Mouse (Mus musculus) heart, postnatal 14 days (tissue): Measurements from ENCODE around the gene Smc2. TPM values are rescaled to one million over a fixed set of nuclear protein-coding genes. Genes with fewer than 3 reads are reported as not detected.
"Not testable (repeated sequence)": the region's sequence is repeated elsewhere in the genome, so short reads cannot be mapped to it uniquely, and the experiment has no call there.

Source experiments
- DNase-seq, 2 experiments: peaks; one replicate each; pipeline ENCODE4 v3.0.0; 2021 to 2022
- intact Hi-C: fragments of 180-260 bp; cut with DNase I; formaldehyde crosslinking; loops from one replicate; pipeline ENCODE4 v1.15.1; 2025
- long read RNA-seq, 2 experiments: library from polyadenylated mRNA; stranded (forward); transcript quantifications; one replicate each; pipeline ENCODE4 v2.0.0; 2021
- total RNA-seq, 2 experiments: library from RNA; stranded (reverse); gene quantifications; 2 replicates each; pipeline ENCODE4 v1.2.3; 2021

Smc2 gene
- 10 to 100 TPM in 1 of 2 experiments, 1 to 10 TPM in 1; 5.7 to 10.3 TPM for total RNA-seq
- long read RNA-seq, experiment 1, full-length matches to known transcripts: 4 of 5 reads
- long read RNA-seq, experiment 1, partial matches to known transcripts: 1 of 5 reads
- long read RNA-seq, experiment 1, other reads (novel, unspliced or antisense): 0 of 5 reads
- long read RNA-seq, experiment 2, full-length matches to known transcripts: 2 of 4 reads
- long read RNA-seq, experiment 2, partial matches to known transcripts: 1 of 4 reads
- long read RNA-seq, experiment 2, other reads (novel, unspliced or antisense): 1 of 4 reads

- intact Hi-C loops: no loop called here
- DNase-seq: peak; percentile 96 to 97
These were observed at the start of gene Smc2 for GRCm38 (mm10) chr4:52438886-52439664. TSS of gene Smc2 (plus strand) at chr4:52439243.

- no peak for DNase-seq
- intact Hi-C loops: no loop called here
These were observed 27.5 kb upstream of the Smc2 start for GRCm38 (mm10) chr4:52411587-52411986.

GRCm38 (mm10) chr4:52423653-52424052 lies 15.4 kb upstream of the Smc2 start:
- intact Hi-C loops: no loop called here
- DNase-seq: no peak

- intact Hi-C loops: no loop called here
- peak in 1 of 2 experiments; percentile 8 for DNase-seq
These were observed 9.5 kb upstream of the Smc2 start for GRCm38 (mm10) chr4:52429310-52430198.

- intact Hi-C loops, DNase-seq: not testable (repeated sequence)
These were observed 3.5 kb upstream of the Smc2 start for GRCm38 (mm10) chr4:52435551-52435950.

GRCm38 (mm10) chr4:52438371-52438885 lies 615 bp upstream of the Smc2 start:
- DNase-seq: no peak
- intact Hi-C loops: no loop called here

GRCm38 (mm10) chr4:52459726-52460125 lies 20.7 kb downstream of the Smc2 start:
- intact Hi-C loops: no loop called here

GRCm38 (mm10) chr4:52461321-52461720 lies 22.3 kb downstream of the Smc2 start:
- intact Hi-C loops: no loop called here

More at GRCm38 (mm10) chr4:52459726-52460125, 20.7 kb downstream of the Smc2 start:
- DNase-seq: no peak

GRCm38 (mm10) chr4:52473431-52473830 lies 34.4 kb downstream of the Smc2 start:
- intact Hi-C loops: no loop called here
- no peak for DNase-seq

More at GRCm38 (mm10) chr4:52461321-52461720, 22.3 kb downstream of the Smc2 start:
- DNase-seq: no peak

GRCm38 (mm10) chr4:52487486-52487885 lies 48.4 kb downstream of the Smc2 start:
- DNase-seq: no peak

GRCm38 (mm10) chr4:52497144-52497543 lies 58.1 kb downstream of the Smc2 start, which contains the start of gene Vma21-ps:
TSS of gene Vma21-ps (minus strand) at chr4:52497244.
- intact Hi-C loops, DNase-seq: not testable (repeated sequence)

More at GRCm38 (mm10) chr4:52487486-52487885, 48.4 kb downstream of the Smc2 start:
- intact Hi-C loops: no loop called here

GRCm38 (mm10) chr4:52517580-52517979 lies 78.5 kb downstream of the Smc2 start:
- intact Hi-C loops: no loop called here
- DNase-seq: no peak

- no peak for DNase-seq
- intact Hi-C loops: no loop called here
These were observed 80.3 kb downstream of the Smc2 start for GRCm38 (mm10) chr4:52519301-52519700.

GRCm38 (mm10) chr4:52526464-52526863 lies 87.4 kb downstream of the Smc2 start:
- no peak for DNase-seq
- intact Hi-C loops: no loop called here

- no peak for DNase-seq
- intact Hi-C loops: no loop called here
These were observed 91.6 kb downstream of the Smc2 start for GRCm38 (mm10) chr4:52530636-52531035.

Other genes starting within 250 kb of the Smc2 start
- gene Vma21-ps, start 58.0 kb downstream of the Smc2 start, total RNA-seq: not detected
- not detected for gene Toporsl, start 157.0 kb downstream of the Smc2 start, total RNA-seq